9 mouse cellular contexts compared by ENCODE assay signal in the genomic region with DNA sequence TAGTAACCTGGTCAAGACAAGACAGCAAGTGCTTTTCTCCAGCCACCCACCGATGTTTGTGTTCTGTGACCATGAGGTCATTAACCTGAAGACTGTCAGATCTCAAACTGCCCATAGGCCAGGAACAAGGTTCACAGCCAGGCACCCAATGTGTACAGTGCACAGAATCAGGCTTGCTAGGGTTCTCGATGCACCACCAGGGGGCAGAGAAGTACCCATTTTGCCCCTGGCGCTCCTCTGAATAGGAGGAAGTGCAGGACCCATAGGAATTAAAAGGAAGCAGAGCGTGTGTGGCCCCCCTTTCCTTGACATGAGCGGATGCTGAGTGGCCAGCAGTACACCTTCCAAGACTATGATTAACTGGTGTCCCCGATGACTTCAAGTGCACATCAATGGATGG. TPM values are rescaled to one million over a fixed set of nuclear protein-coding genes. Genes with fewer than 3 reads are reported as not detected.
DNase-seq lines count a peak whose midpoint lies in the region; ATAC-seq and TF ChIP-seq lines count a peak whose summit lies in the region.
"Had no signal": no experiment of that assay in that cellular context is flagged by ENCODE, and none has a peak within 500 bp of the region (broad histone marks: within the 10 kb centered on the region; RNA-seq: fewer than 3 reads in every experiment).

No protein-coding gene starts in this region.

- no peak overlapping the region for H3K4me3 ChIP-seq in intestine, embryonic 15.5 days (replicated peaks)
- no peak overlapping the region for H3K4me3 ChIP-seq in liver, adult 2 months (ENCODE audit: insufficient read depth, low read depth, low read length)
- H3K4me3 ChIP-seq in stomach, embryonic 15.5 days (replicated peaks) = no peak overlapping the region
- H3K4me3 ChIP-seq: erythroblast, embryonic 14.5 days had no signal

- no peak for TF ChIP-seq POLR2A in liver, adult 2 months (IDR thresholded peaks at IDR 0.05; ENCODE audit: extremely low read depth, insufficient read depth, low read length)

- H3K27ac ChIP-seq in intestine, embryonic 15.5 days = no peak overlapping the region
- H3K27ac ChIP-seq in liver, adult 2 months (replicated peaks; ENCODE audit: insufficient read depth, low read depth, low read length) = no peak overlapping the region
- no peak overlapping the region for H3K27ac ChIP-seq in stomach, embryonic 15.5 days

- TF ChIP-seq CTCF in liver, adult 2 months (IDR thresholded peaks at IDR 0.05; ENCODE audit: low read depth, low read length) = peak; percentile 87

- DNase-seq in urinary bladder, postnatal 14 days (ENCODE audit: low spot score) = peak; percentile 67
- DNase-seq in urinary bladder, postnatal 4 days (ENCODE audit: low spot score in 2 of 2) = no peak
- peak; percentile 25 for DNase-seq in cerebellum, adult 11-12 months
- peak; percentile 56 for DNase-seq in forelimb bud, embryonic 11.5 days (ENCODE audit: low read depth, low spot score)
- DNase-seq in liver, adult 2 months (ENCODE audit: extremely low read depth, low read depth, low spot score) = peak; percentile 70
- peak; percentile 8 to 48 for DNase-seq in monocyte, adult 2 months (ENCODE audit: low read depth in 1 of 2, low spot score in 2 of 2)

- H3K79me2 ChIP-seq in liver, adult 2 months (ENCODE audit: control insufficient read depth, insufficient read depth, low read length) = no peaks in the 10 kb centered on the region

- H3K4me1 ChIP-seq in intestine, embryonic 15.5 days (replicated peaks) = no peaks in the 10 kb centered on the region
- H3K4me1 ChIP-seq in liver, adult 2 months (ENCODE audit: control insufficient read depth, insufficient read depth, low read length) = no peaks in the 10 kb centered on the region
- peaks cover 3% of the 10 kb centered on the region; the same call in 1 of the 2 replicates for H3K4me1 ChIP-seq in stomach, embryonic 15.5 days

- H3K9me3 ChIP-seq in intestine, embryonic 15.5 days = no peaks in the 10 kb centered on the region
- H3K9me3 ChIP-seq in stomach, embryonic 15.5 days = no peaks in the 10 kb centered on the region

- peak; percentile 74 for ATAC-seq in intestine, embryonic 15.5 days
- ATAC-seq in stomach, embryonic 15.5 days (ENCODE audit: insufficient read depth, low FRiP score, low read depth) = peak; percentile 31; the same call in 1 of the 2 replicates

- H3K9ac ChIP-seq in intestine, embryonic 15.5 days = no peak overlapping the region
- no peak overlapping the region for H3K9ac ChIP-seq in liver, adult 2 months (ENCODE audit: low read depth, low read length)
- H3K9ac ChIP-seq in stomach, embryonic 15.5 days = no peak overlapping the region

- H3K36me3 ChIP-seq in intestine, embryonic 15.5 days = peaks cover 5% of the 10 kb centered on the region
- no peaks in the 10 kb centered on the region; the same call in 1 of the 2 replicates for H3K36me3 ChIP-seq in liver, adult 2 months (ENCODE audit: control insufficient read depth, insufficient read depth, low read length)
- H3K36me3 ChIP-seq in stomach, embryonic 15.5 days = peaks cover 13% of the 10 kb centered on the region; the same call in 1 of the 2 replicates

- WGBS in intestine, embryonic 15.5 days = 26% methylated on average over 6 of the region's 6 CpGs
- 23% methylated on average over 6 of the region's 6 CpGs for WGBS in liver, adult 2 months
- 21% methylated on average over 6 of the region's 6 CpGs for WGBS in stomach, embryonic 15.5 days

- H3K27me3 ChIP-seq in intestine, embryonic 15.5 days (replicated peaks) = no peaks in the 10 kb centered on the region
- H3K27me3 ChIP-seq in liver, adult 2 months (ENCODE audit: control insufficient read depth, insufficient read depth, low read length) = peaks cover 8% of the 10 kb centered on the region; the same call in 1 of the 2 replicates
- H3K27me3 ChIP-seq in stomach, embryonic 15.5 days (replicated peaks) = no peaks in the 10 kb centered on the region

- no peak overlapping the region for H3K4me2 ChIP-seq in intestine, embryonic 15.5 days (replicated peaks)
- no peak overlapping the region for H3K4me2 ChIP-seq in stomach, embryonic 15.5 days

RNA-seq across cellular contexts. Expression of gene Celf6, which starts 10.6 kb away (rescaled TPM):
- polyA plus RNA-seq in intestine, embryonic 15.5 days (2015; fragmentation: Nextera tagmentation; extraction: Ambion mirVana) = 3.8 and 4.2 TPM in 2 replicates
- total RNA-seq in liver, adult 2 months (2014; rRNA removed) = not detected in 2 replicates
- not detected in 2 replicates for polyA plus RNA-seq in liver, adult 2 months (2012; rRNA removed)
- polyA plus RNA-seq in stomach, embryonic 15.5 days (2015; fragmentation: Nextera tagmentation; extraction: Ambion mirVana) = 3.4 and 4.5 TPM in 2 replicates
- polyA plus RNA-seq: erythroblast, embryonic 14.5 days had no signal

RNA-seq across cellular contexts. Expression of gene Tmem202, which starts 27.5 kb away (rescaled TPM):
- 0.35 TPM in 1 of 2 replicates, not detected in the other for polyA plus RNA-seq in intestine, embryonic 15.5 days (2015; fragmentation: Nextera tagmentation; extraction: Ambion mirVana)
- 0.18 TPM in 1 of 2 replicates, not detected in the other for total RNA-seq in liver, adult 2 months (2014; rRNA removed)
- polyA plus RNA-seq in liver, adult 2 months (2012; rRNA removed) = 0.07 TPM in 1 of 2 replicates, not detected in the other
- polyA plus RNA-seq in stomach, embryonic 15.5 days (2015; fragmentation: Nextera tagmentation; extraction: Ambion mirVana) = not detected in 2 replicates
- polyA plus RNA-seq: erythroblast, embryonic 14.5 days had no signal

RNA-seq across cellular contexts. Expression of gene Hexa, which starts 27.8 kb away (rescaled TPM):
- polyA plus RNA-seq in intestine, embryonic 15.5 days (2015; fragmentation: Nextera tagmentation; extraction: Ambion mirVana) = 108 and 120 TPM in 2 replicates
- 39.6 and 46.2 TPM in 2 replicates for total RNA-seq in liver, adult 2 months (2014; rRNA removed)
- 38.9 and 46.2 TPM in 2 replicates for polyA plus RNA-seq in liver, adult 2 months (2012; rRNA removed)
- 75.4 and 77.4 TPM in 2 replicates for polyA plus RNA-seq in stomach, embryonic 15.5 days (2015; fragmentation: Nextera tagmentation; extraction: Ambion mirVana)

RNA-seq across cellular contexts. Expression of gene Parp6, which starts 50.0 kb away (rescaled TPM):
- polyA plus RNA-seq in intestine, embryonic 15.5 days (2015; fragmentation: Nextera tagmentation; extraction: Ambion mirVana) = 23.3 and 23.9 TPM in 2 replicates
- total RNA-seq in liver, adult 2 months (2014; rRNA removed) = 11.2 and 13.7 TPM in 2 replicates
- 7.9 and 8.9 TPM in 2 replicates for polyA plus RNA-seq in liver, adult 2 months (2012; rRNA removed)
- polyA plus RNA-seq in stomach, embryonic 15.5 days (2015; fragmentation: Nextera tagmentation; extraction: Ambion mirVana) = 26.3 and 27.3 TPM in 2 replicates

Comparison
In these comparisons a context has a peak if more than half of its experiments do, and no peak if none do; other contexts are left out.
1. DNase-seq: peak in urinary bladder, postnatal 14 days (single experiment), cerebellum, adult 11-12 months (single experiment), forelimb bud, embryonic 11.5 days (single experiment), liver, adult 2 months (single experiment) and monocyte, adult 2 months (2 of 2); none in urinary bladder, postnatal 4 days (0 of 2).